Mouse (Mus musculus): ENCODE results near the gene Chrnd. TPM values are rescaled to one million over a fixed set of nuclear protein-coding genes. Genes with fewer than 3 reads are reported as not detected.

The Chrnd gene
- polyA plus RNA-seq, 1 experiment from 2014 or later = 9.0 TPM

GRCm38 (mm10) chr1:87239056-87239455, 48.6 kb downstream of the Chrnd start:
- Histone ChIP-seq H3K9me3 (replicated peaks) (no peaks in the 10 kb centered on the region), H3K4me1 (no peaks in the 10 kb centered on the region), H3K27me3 (no peaks in the 10 kb centered on the region), H3K9ac (no peak overlapping the region), H3K4me3 (replicated peaks) (no peak overlapping the region), H3K36me3 (peaks cover 39% of the 10 kb centered on the region; the same call in 1 of the 2 replicates), H3K27ac (replicated peaks) (no peak overlapping the region), H3K4me2 (replicated peaks) (no peak overlapping the region)
- WGBS = 53% methylated on average over 8 of the region's 8 CpGs
- ATAC-seq (ENCODE audit: insufficient number of reproducible peaks, low FRiP score, low TSS enrichment, low read depth) = no peak

GRCm38 (mm10) chr1:87243021-87243420, 52.6 kb downstream of the Chrnd start:
- no peak for ATAC-seq (ENCODE audit: insufficient number of reproducible peaks, low FRiP score, low TSS enrichment, low read depth)
- no peak overlapping the region for H3K4me3 ChIP-seq (replicated peaks)
- H3K9me3 ChIP-seq (replicated peaks) = no peaks in the 10 kb centered on the region
- H3K9ac ChIP-seq = no peak overlapping the region
- H3K27me3 ChIP-seq = no peaks in the 10 kb centered on the region
- H3K4me2 ChIP-seq (replicated peaks) = no peak overlapping the region
- peaks cover 5% of the 10 kb centered on the region; the same call in 1 of the 2 replicates for H3K4me1 ChIP-seq
- H3K27ac ChIP-seq (replicated peaks) = no peak overlapping the region
- peaks cover 11% of the 10 kb centered on the region; the same call in 1 of the 2 replicates for H3K36me3 ChIP-seq
- 73% methylated on average over 8 of the region's 8 CpGs for WGBS

- no peaks in the 10 kb centered on the region for H3K36me3 ChIP-seq
- no peaks in the 10 kb centered on the region for H3K27me3 ChIP-seq
- no peak overlapping the region for H3K4me3 ChIP-seq (replicated peaks)
- H3K4me1 ChIP-seq = peaks cover 5% of the 10 kb centered on the region; the same call in 1 of the 2 replicates
- no peak overlapping the region for H3K27ac ChIP-seq (replicated peaks)
- no peak for ATAC-seq (ENCODE audit: insufficient number of reproducible peaks, low FRiP score, low TSS enrichment, low read depth)
- no peaks in the 10 kb centered on the region for H3K9me3 ChIP-seq (replicated peaks)
- H3K9ac ChIP-seq = no peak overlapping the region
- 34% methylated on average over 1 of the region's 1 CpGs for WGBS
- H3K4me2 ChIP-seq (replicated peaks) = no peak overlapping the region
Measured at GRCm38 (mm10) chr1:87245430-87245829, 55.0 kb downstream of the Chrnd start.

GRCm38 (mm10) chr1:87245929-87246815, 55.8 kb downstream of the Chrnd start:
- no peaks in the 10 kb centered on the region for H3K9me3 ChIP-seq (replicated peaks)
- no peaks in the 10 kb centered on the region for H3K36me3 ChIP-seq
- H3K4me1 ChIP-seq = peaks cover 5% of the 10 kb centered on the region; the same call in 1 of the 2 replicates
- no peak overlapping the region for H3K9ac ChIP-seq
- no peak overlapping the region for H3K4me3 ChIP-seq (replicated peaks)
- WGBS = 25% methylated on average over 22 of the region's 22 CpGs
- peak; percentile 80; the same call in 1 of the 2 replicates for ATAC-seq (ENCODE audit: insufficient number of reproducible peaks, low FRiP score, low TSS enrichment, low read depth)
- peak overlapping the region; percentile 38 for H3K4me2 ChIP-seq (replicated peaks)
- no peak overlapping the region for H3K27ac ChIP-seq (replicated peaks)
- no peaks in the 10 kb centered on the region for H3K27me3 ChIP-seq

Other genes starting within 250 kb of the Chrnd start
- gene Alppl2, start 100.7 kb upstream of the Chrnd start, polyA plus RNA-seq (2015; fragmentation: Nextera tagmentation; extraction: Ambion mirVana) = not detected in 2 replicates
- gene Alpi, start 89.0 kb upstream of the Chrnd start, polyA plus RNA-seq (2015; fragmentation: Nextera tagmentation; extraction: Ambion mirVana) = not detected in 2 replicates
- not detected in 2 replicates for gene Akp3, start 65.6 kb upstream of the Chrnd start, polyA plus RNA-seq (2015; fragmentation: Nextera tagmentation; extraction: Ambion mirVana)
- 1.5 and 1.6 TPM in 2 replicates for gene Ecel1, start 34.1 kb upstream of the Chrnd start, polyA plus RNA-seq (2015; fragmentation: Nextera tagmentation; extraction: Ambion mirVana)
- gene Prss56, start 7.3 kb upstream of the Chrnd start, polyA plus RNA-seq (2015; fragmentation: Nextera tagmentation; extraction: Ambion mirVana) = 0.20 and 0.21 TPM in 2 replicates
- gene Chrng, start 14.1 kb downstream of the Chrnd start, polyA plus RNA-seq (2015; fragmentation: Nextera tagmentation; extraction: Ambion mirVana) = 24.4 and 34.2 TPM in 2 replicates
- 164 and 167 TPM in 2 replicates for gene Eif4e2, start 23.3 kb downstream of the Chrnd start, polyA plus RNA-seq (2015; fragmentation: Nextera tagmentation; extraction: Ambion mirVana)
- 2.8 and 3.0 TPM in 2 replicates for gene Efhd1, start 73.8 kb downstream of the Chrnd start, polyA plus RNA-seq (2015; fragmentation: Nextera tagmentation; extraction: Ambion mirVana)
- 56.2 and 56.6 TPM in 2 replicates for gene Gigyf2, start 136.4 kb downstream of the Chrnd start, polyA plus RNA-seq (2015; fragmentation: Nextera tagmentation; extraction: Ambion mirVana)
- gene Kcnj13, start 204.1 kb downstream of the Chrnd start, polyA plus RNA-seq (2015; fragmentation: Nextera tagmentation; extraction: Ambion mirVana) = 2.8 and 6.0 TPM in 2 replicates

Measured in embryonic facial prominence, embryonic 15.5 days (tissue).